Mouse (Mus musculus) hindbrain, postnatal 0 days (tissue): ENCODE results near the gene Hivep3. TPM values are rescaled to one million over a fixed set of nuclear protein-coding genes. Genes with fewer than 3 reads are reported as not detected.

Experiments used
- ATAC-seq: fragments of 200-750 bp; cut with Nextera tagmentation; 2 replicates; pipeline ENCODE4 v1.8.0; 2017; ENCODE audit warnings: mild to moderate bottlenecking, moderate TSS enrichment, moderate library complexity
- DNase-seq: peaks from one replicate; pipeline ENCODE4 v3.0.0-alpha.2; 2015; ENCODE audit warnings: low spot score
- H3K27ac ChIP-seq: fragments of 300-500 bp; sonication (generic); 2 replicates; pipeline ENCODE4 v1.5.1; 2014; ENCODE audit warnings: mild to moderate bottlenecking
- H3K27me3 ChIP-seq: fragments of 300-500 bp; sonication (generic); 2 replicates; pipeline ENCODE4 v1.6.1; 2014; ENCODE audit warnings: low read length, mixed read lengths; ENCODE audit not compliant: insufficient read depth
- H3K36me3 ChIP-seq: fragments of 300-500 bp; sonication (generic); 2 replicates; pipeline ENCODE4 v1.6.1; 2014; ENCODE audit warnings: low read length, mixed read lengths; ENCODE audit not compliant: insufficient read depth
- H3K4me1 ChIP-seq: fragments of 300-500 bp; sonication (generic); 2 replicates; pipeline ENCODE4 v1.6.1; 2014; ENCODE audit warnings: antibody characterized with exemption, low read length, mixed read lengths; ENCODE audit not compliant: insufficient read depth
- H3K4me2 ChIP-seq: fragments of 300-500 bp; sonication (generic); 2 replicates; pipeline ENCODE4 v1.6.1; 2014; ENCODE audit warnings: low read depth, mild to moderate bottlenecking, low read length, moderate library complexity, mixed read lengths
- H3K4me3 ChIP-seq: fragments of 300-500 bp; sonication (generic); 2 replicates; pipeline ENCODE4 v1.5.1; 2014; ENCODE audit warnings: low read length
- H3K9ac ChIP-seq: fragments of 300-500 bp; sonication (generic); replicated peaks from 2 replicates; pipeline ENCODE4 v1.6.1; 2014; ENCODE audit warnings: mild to moderate bottlenecking, low read length, moderate library complexity, mixed read lengths
- H3K9me3 ChIP-seq: fragments of 300-500 bp; sonication (generic); 2 replicates; pipeline ENCODE4 v1.6.1; 2016; ENCODE audit warnings: low read length, mixed read lengths
- CTCF ChIP-seq: IDR thresholded peaks from 2 replicates; pipeline ENCODE4 v1.5.1; 2016; ENCODE audit warnings: antibody characterized with exemption, control low read depth, low read depth
- WGBS: fragments of 180-500 bp; shearing (Covaris S2); extraction: QIAGEN DNeasy Blood & Tissue Kit; methylation state at CpG from one replicate; pipeline ENCODE4 v1.1.7; 2014; 5-methylcytosine and 5-hydroxymethylcytosine counted together
- polyA plus RNA-seq: library from polyadenylated mRNA; unstranded; fragments of >200 nt; fragmentation: Nextera tagmentation; extraction: Ambion mirVana; gene quantifications from 2 replicates; pipeline ENCODE4 v1.2.1, GENCODE M21; 2015
- total RNA-seq: library from RNA; depleted of rRNA; stranded (reverse); fragments of >200 nt; gene quantifications from 2 replicates; pipeline ENCODE4 v1.2.3, GENCODE M21; 2014

Hivep3 gene
- total and polyA plus RNA-seq, 2 experiments from 2014 or later = 11.0 to 15.1 TPM

- DNase-seq (peak; percentile 89), ATAC-seq (peak; percentile 95)
- no peak overlapping the region for H3K4me2 ChIP-seq
- H3K27ac ChIP-seq = peak overlapping the region; percentile 67; the same call in 1 of the 2 replicates
- TF ChIP-seq CTCF = no peak
- no peaks in the 10 kb centered on the region for H3K27me3 ChIP-seq
- no peak overlapping the region for H3K4me3 ChIP-seq
- peaks cover 18% of the 10 kb centered on the region for H3K4me1 ChIP-seq
- no peaks in the 10 kb centered on the region for H3K9me3 ChIP-seq
- 28% methylated on average over 7 of the region's 7 CpGs for WGBS
- H3K9ac ChIP-seq = peak overlapping the region; percentile 26; the same call in 1 of the 2 replicates
- no peaks in the 10 kb centered on the region for H3K36me3 ChIP-seq
Observed at GRCm38 (mm10) chr4:119937876-119938275, 204.3 kb downstream of the Hivep3 start.

- H3K27ac ChIP-seq = peak overlapping the region; percentile 67; the same call in 1 of the 2 replicates
- no peaks in the 10 kb centered on the region for H3K36me3 ChIP-seq
- TF ChIP-seq CTCF = no peak
- WGBS = 48% methylated on average over 4 of the region's 4 CpGs
- ATAC-seq (no peak; the same call in 1 of the 2 replicates), DNase-seq (peak; percentile 54)
- no peak overlapping the region for H3K4me3 ChIP-seq
- H3K9ac ChIP-seq = no peak overlapping the region
- H3K4me2 ChIP-seq = no peak overlapping the region
- H3K27me3 ChIP-seq = no peaks in the 10 kb centered on the region
- no peaks in the 10 kb centered on the region for H3K9me3 ChIP-seq
- peaks cover 18% of the 10 kb centered on the region for H3K4me1 ChIP-seq
Observed at GRCm38 (mm10) chr4:119938518-119938917, 204.9 kb downstream of the Hivep3 start.

GRCm38 (mm10) chr4:119939786-119940185 lies 206.2 kb downstream of the Hivep3 start:
- H3K36me3 ChIP-seq = no peaks in the 10 kb centered on the region
- DNase-seq (no peak), ATAC-seq (no peak)
- no peak for TF ChIP-seq CTCF
- no peaks in the 10 kb centered on the region for H3K9me3 ChIP-seq
- no peak overlapping the region for H3K9ac ChIP-seq
- H3K27ac ChIP-seq = no peak overlapping the region
- peaks cover 18% of the 10 kb centered on the region for H3K4me1 ChIP-seq
- WGBS = 78% methylated on average over 6 of the region's 6 CpGs
- no peaks in the 10 kb centered on the region for H3K27me3 ChIP-seq
- no peak overlapping the region for H3K4me2 ChIP-seq
- no peak overlapping the region for H3K4me3 ChIP-seq

GRCm38 (mm10) chr4:119946224-119946887 lies 212.8 kb downstream of the Hivep3 start:
- TF ChIP-seq CTCF = no peak
- H3K4me1 ChIP-seq = peaks cover 15% of the 10 kb centered on the region; the same call in 1 of the 2 replicates
- WGBS = 48% methylated on average over 3 of the region's 3 CpGs

GRCm38 (mm10) chr4:119947232-119948162 lies 213.9 kb downstream of the Hivep3 start:
- 70% methylated on average over 12 of the region's 12 CpGs for WGBS
- Histone ChIP-seq H3K36me3 (no peaks in the 10 kb centered on the region), H3K9me3 (peaks cover 3% of the 10 kb centered on the region; the same call in 1 of the 2 replicates), H3K4me3 (no peak overlapping the region), H3K27me3 (no peaks in the 10 kb centered on the region), H3K4me1 (peaks cover 15% of the 10 kb centered on the region; the same call in 1 of the 2 replicates), H3K9ac (no peak overlapping the region), H3K27ac (no peak overlapping the region), H3K4me2 (no peak overlapping the region)
- peak; percentile 48 for ATAC-seq
- no peak for DNase-seq
- TF ChIP-seq CTCF = peak; percentile 43

More at GRCm38 (mm10) chr4:119946224-119946887, 212.8 kb downstream of the Hivep3 start:
- Histone ChIP-seq H3K4me3 (no peak overlapping the region), H3K4me2 (no peak overlapping the region), H3K27me3 (no peaks in the 10 kb centered on the region), H3K36me3 (no peaks in the 10 kb centered on the region), H3K9ac (no peak overlapping the region), H3K9me3 (peaks cover 3% of the 10 kb centered on the region; the same call in 1 of the 2 replicates), H3K27ac (no peak overlapping the region)
- no peak for DNase-seq
- ATAC-seq = no peak

- 80% methylated on average over 6 of the region's 6 CpGs for WGBS
- 0 out of 2 replicates have a peak overlapping the region, but pooled peaks have one; percentile 20 for H3K27ac ChIP-seq
- no peak for ATAC-seq
- H3K9ac ChIP-seq = no peak overlapping the region
- no peak overlapping the region for H3K4me2 ChIP-seq
- peaks cover 15% of the 10 kb centered on the region; the same call in 1 of the 2 replicates for H3K4me1 ChIP-seq
- no peak for TF ChIP-seq CTCF
- no peak overlapping the region for H3K4me3 ChIP-seq
- H3K27me3 ChIP-seq = no peaks in the 10 kb centered on the region
- H3K36me3 ChIP-seq = no peaks in the 10 kb centered on the region
- H3K9me3 ChIP-seq = peaks cover 3% of the 10 kb centered on the region; the same call in 1 of the 2 replicates
- no peak for DNase-seq
Observed at GRCm38 (mm10) chr4:119948406-119948805, 214.8 kb downstream of the Hivep3 start.
